Mouse (Mus musculus): ENCODE data around the gene Col16a1. TPM values are rescaled to one million over a fixed set of nuclear protein-coding genes. Genes with fewer than 3 reads are reported as not detected.

Gene Col16a1
- polyA plus RNA-seq (2016; fragmentation: Nextera tagmentation; extraction: Ambion mirVana): 7.2 and 8.7 TPM in 2 replicates

- H3K36me3 ChIP-seq: no peaks in the 10 kb centered on the region
- H3K9me3 ChIP-seq: no peaks in the 10 kb centered on the region
- H3K4me1 ChIP-seq (replicated peaks): peaks cover 71% of the 10 kb centered on the region
- H3K27ac ChIP-seq: peak within 1 kb of the TSS; percentile 90
- H3K4me3 ChIP-seq: peak within 1 kb of the TSS; percentile 58
- DNase-seq (ENCODE audit: low spot score): peak; percentile 84
- peaks cover 50% of the 10 kb centered on the region for H3K27me3 ChIP-seq (ENCODE audit: insufficient read depth, poor library complexity, severe bottlenecking)
- WGBS: 2% methylated on average over 46 of the region's 46 CpGs
Measured at GRCm38 (mm10) chr4:130047331-130048202, at the start of gene Col16a1. Gene Col16a1, plus strand, starts transcription at chr4:130047840.

- no peak overlapping the region for H3K27ac ChIP-seq
- no peak for DNase-seq (ENCODE audit: low spot score)
- H3K9me3 ChIP-seq: no peaks in the 10 kb centered on the region
- peaks cover 43% of the 10 kb centered on the region for H3K27me3 ChIP-seq (ENCODE audit: insufficient read depth, poor library complexity, severe bottlenecking)
- H3K4me3 ChIP-seq: no peak overlapping the region
- peaks cover 5% of the 10 kb centered on the region for H3K36me3 ChIP-seq
- peaks cover 45% of the 10 kb centered on the region for H3K4me1 ChIP-seq (replicated peaks)
- WGBS: 65% methylated on average over 11 of the region's 11 CpGs
Measured at GRCm38 (mm10) chr4:129998124-129998523, 49.5 kb upstream of the Col16a1 start.

GRCm38 (mm10) chr4:130001710-130002109 lies 45.9 kb upstream of the Col16a1 start:
- no peak for DNase-seq (ENCODE audit: low spot score)
- H3K27ac ChIP-seq: peak overlapping the region; percentile 50; the same call in 1 of the 2 replicates

GRCm38 (mm10) chr4:130002157-130002556 lies 45.5 kb upstream of the Col16a1 start:
- WGBS: 82% methylated on average over 10 of the region's 10 CpGs
- Histone ChIP-seq H3K9me3 (no peaks in the 10 kb centered on the region), H3K4me3 (no peak overlapping the region), H3K27ac (peak overlapping the region; percentile 50; the same call in 1 of the 2 replicates), H3K27me3 (ENCODE audit: insufficient read depth, poor library complexity, severe bottlenecking) (peaks cover 37% of the 10 kb centered on the region), H3K4me1 (replicated peaks) (peaks cover 47% of the 10 kb centered on the region), H3K36me3 (no peaks in the 10 kb centered on the region)
- DNase-seq (ENCODE audit: low spot score): no peak

More at GRCm38 (mm10) chr4:130001710-130002109, 45.9 kb upstream of the Col16a1 start:
- Histone ChIP-seq H3K9me3 (no peaks in the 10 kb centered on the region), H3K36me3 (no peaks in the 10 kb centered on the region), H3K27me3 (ENCODE audit: insufficient read depth, poor library complexity, severe bottlenecking) (peaks cover 33% of the 10 kb centered on the region), H3K4me1 (replicated peaks) (peaks cover 43% of the 10 kb centered on the region), H3K4me3 (no peak overlapping the region)
- 52% methylated on average over 5 of the region's 5 CpGs for WGBS

DNA sequence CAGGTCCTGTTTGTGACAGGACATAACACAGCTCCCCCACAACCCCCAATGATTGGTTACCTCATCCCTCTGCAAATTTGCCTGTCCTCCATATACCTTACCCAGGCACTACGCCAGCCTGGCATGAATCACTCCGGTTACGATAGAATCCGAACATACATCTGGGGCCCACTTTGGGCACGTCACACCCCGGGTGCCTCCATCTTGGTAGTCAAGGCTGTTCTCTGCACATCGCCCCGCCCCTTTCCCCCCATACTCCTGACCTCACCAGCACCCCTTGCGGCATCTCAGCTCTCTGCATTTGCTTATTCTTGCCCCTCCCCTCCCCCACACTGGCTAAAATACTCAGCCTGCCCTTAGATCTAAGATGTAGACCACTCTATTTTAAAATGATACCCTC lies 42.0 kb upstream of the Col16a1 start:
- Histone ChIP-seq H3K4me1 (replicated peaks) (peaks cover 46% of the 10 kb centered on the region), H3K27me3 (ENCODE audit: insufficient read depth, poor library complexity, severe bottlenecking) (peaks cover 51% of the 10 kb centered on the region), H3K36me3 (peaks cover 11% of the 10 kb centered on the region; the same call in 1 of the 2 replicates), H3K9me3 (no peaks in the 10 kb centered on the region), H3K27ac (no peak overlapping the region; the same call in 1 of the 2 replicates), H3K4me3 (no peak overlapping the region)
- DNase-seq (ENCODE audit: low spot score): no peak
- 54% methylated on average over 9 of the region's 9 CpGs for WGBS

DNA sequence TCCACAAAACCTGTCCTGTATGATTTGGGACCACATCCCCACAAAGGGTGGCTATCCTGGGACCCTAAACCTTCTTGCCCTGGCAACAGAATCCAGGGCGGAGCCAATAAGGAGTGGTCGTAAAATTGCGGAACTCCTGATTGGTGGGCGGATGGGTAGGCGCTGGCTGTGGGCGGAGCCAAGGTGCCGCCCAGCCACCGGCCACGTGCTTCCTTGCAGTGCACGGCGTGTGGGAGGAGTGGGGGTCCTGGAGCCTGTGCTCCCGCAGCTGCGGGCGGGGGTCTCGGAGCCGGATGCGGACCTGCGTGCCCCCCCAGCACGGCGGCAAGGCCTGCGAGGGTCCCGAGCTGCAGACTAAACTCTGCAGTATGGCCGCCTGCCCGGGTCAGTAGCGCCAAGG lies 41.1 kb upstream of the Col16a1 start:
- Histone ChIP-seq H3K4me3 (peak overlapping the region; percentile 47), H3K27ac (peak overlapping the region; percentile 46; the same call in 1 of the 2 replicates), H3K9me3 (no peaks in the 10 kb centered on the region), H3K4me1 (replicated peaks) (peaks cover 40% of the 10 kb centered on the region), H3K36me3 (peaks cover 15% of the 10 kb centered on the region), H3K27me3 (ENCODE audit: insufficient read depth, poor library complexity, severe bottlenecking) (peaks cover 51% of the 10 kb centered on the region)
- DNase-seq (ENCODE audit: low spot score): peak; percentile 49
- 13% methylated on average over 25 of the region's 25 CpGs for WGBS

DNA sequence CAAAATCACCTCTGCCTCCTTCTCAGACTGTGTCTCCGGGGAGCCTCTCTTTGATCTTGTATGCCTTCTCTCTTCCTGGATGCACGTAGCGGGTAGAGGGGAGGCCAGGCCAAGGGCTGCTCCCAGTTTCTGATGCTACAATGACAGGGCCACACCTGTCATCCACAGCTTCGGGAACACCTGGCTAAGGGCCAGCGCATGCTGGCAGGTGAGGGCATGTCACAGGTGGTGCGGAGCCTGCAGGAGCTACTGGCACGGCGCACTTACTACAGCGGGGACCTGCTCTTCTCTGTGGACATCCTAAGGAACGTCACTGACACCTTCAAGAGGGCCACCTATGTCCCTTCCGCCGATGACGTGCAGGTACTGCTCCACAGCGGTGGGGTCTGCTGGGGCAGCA lies 38.6 kb upstream of the Col16a1 start:
- Histone ChIP-seq H3K4me3 (no peak overlapping the region), H3K27ac (no peak overlapping the region), H3K27me3 (ENCODE audit: insufficient read depth, poor library complexity, severe bottlenecking) (peaks cover 65% of the 10 kb centered on the region), H3K9me3 (no peaks in the 10 kb centered on the region), H3K4me1 (replicated peaks) (peaks cover 41% of the 10 kb centered on the region), H3K36me3 (peaks cover 23% of the 10 kb centered on the region)
- 80% methylated on average over 14 of the region's 14 CpGs for WGBS
- DNase-seq (ENCODE audit: low spot score): no peak

DNA sequence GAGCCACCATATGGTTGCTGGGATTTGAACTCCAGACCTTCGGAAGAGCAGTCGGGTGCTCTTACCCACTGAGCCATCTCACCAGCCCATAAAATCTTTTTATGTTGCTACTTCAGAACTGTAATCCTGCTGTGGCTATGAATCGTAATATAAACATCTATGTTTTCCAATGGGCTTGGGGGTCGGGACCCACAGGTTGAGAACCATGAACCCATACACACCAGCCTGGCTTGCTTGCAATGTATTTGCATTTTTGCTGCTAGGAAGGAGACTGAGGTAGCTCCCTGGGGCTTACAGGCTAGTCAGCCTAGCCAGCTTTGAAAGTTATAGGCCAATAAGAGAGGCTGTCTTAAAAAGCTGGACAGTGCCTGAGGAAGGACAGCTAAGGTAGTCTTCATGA lies 36.9 kb upstream of the Col16a1 start:
- Histone ChIP-seq H3K36me3 (peaks cover 23% of the 10 kb centered on the region), H3K4me1 (replicated peaks) (peaks cover 54% of the 10 kb centered on the region), H3K27me3 (ENCODE audit: insufficient read depth, poor library complexity, severe bottlenecking) (peaks cover 68% of the 10 kb centered on the region), H3K9me3 (no peaks in the 10 kb centered on the region), H3K27ac (no peak overlapping the region), H3K4me3 (no peak overlapping the region)
- WGBS: 88% methylated on average over 4 of the region's 4 CpGs
- DNase-seq (ENCODE audit: low spot score): no peak

DNA sequence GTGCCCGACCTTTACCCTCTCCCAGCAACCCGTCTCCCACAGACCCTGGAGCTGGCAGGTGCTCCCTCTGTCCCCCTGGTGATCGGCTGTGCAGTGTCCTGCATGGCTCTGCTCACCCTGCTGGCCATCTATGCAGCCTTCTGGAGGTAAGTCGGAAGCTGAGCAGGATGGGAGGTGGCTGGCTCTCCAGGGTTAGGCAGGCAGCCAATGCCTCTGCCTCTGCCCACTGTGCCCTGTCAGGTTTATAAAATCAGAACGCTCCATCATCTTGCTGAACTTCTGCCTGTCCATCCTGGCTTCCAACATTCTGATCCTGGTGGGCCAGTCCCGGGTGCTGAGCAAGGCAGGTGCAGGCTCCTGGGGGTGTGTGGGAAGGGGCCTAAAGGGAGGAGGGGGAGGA lies 35.4 kb upstream of the Col16a1 start:
- Histone ChIP-seq H3K27me3 (ENCODE audit: insufficient read depth, poor library complexity, severe bottlenecking) (peaks cover 70% of the 10 kb centered on the region), H3K4me1 (replicated peaks) (peaks cover 54% of the 10 kb centered on the region), H3K4me3 (no peak overlapping the region), H3K9me3 (no peaks in the 10 kb centered on the region), H3K27ac (no peak overlapping the region), H3K36me3 (peaks cover 23% of the 10 kb centered on the region)
- no peak for DNase-seq (ENCODE audit: low spot score)
- WGBS: 79% methylated on average over 6 of the region's 6 CpGs

- DNase-seq (ENCODE audit: low spot score): no peak
- Histone ChIP-seq H3K4me1 (replicated peaks) (peaks cover 49% of the 10 kb centered on the region), H3K27me3 (ENCODE audit: insufficient read depth, poor library complexity, severe bottlenecking) (peaks cover 63% of the 10 kb centered on the region), H3K27ac (0 out of 2 replicates have a peak overlapping the region, but pooled peaks have one; percentile 12), H3K4me3 (no peak overlapping the region), H3K9me3 (no peaks in the 10 kb centered on the region), H3K36me3 (peaks cover 23% of the 10 kb centered on the region)
- WGBS: 67% methylated on average over 10 of the region's 10 CpGs
Measured at GRCm38 (mm10) chr4:130013111-130013510, 34.5 kb upstream of the Col16a1 start.

GRCm38 (mm10) chr4:130016010-130016409 lies 31.6 kb upstream of the Col16a1 start:
- Histone ChIP-seq H3K4me3 (no peak overlapping the region), H3K27ac (no peak overlapping the region), H3K9me3 (no peaks in the 10 kb centered on the region), H3K4me1 (replicated peaks) (peaks cover 40% of the 10 kb centered on the region), H3K27me3 (ENCODE audit: insufficient read depth, poor library complexity, severe bottlenecking) (peaks cover 46% of the 10 kb centered on the region), H3K36me3 (peaks cover 12% of the 10 kb centered on the region)
- no peak for DNase-seq (ENCODE audit: low spot score)
- 60% methylated on average over 4 of the region's 4 CpGs for WGBS

DNA sequence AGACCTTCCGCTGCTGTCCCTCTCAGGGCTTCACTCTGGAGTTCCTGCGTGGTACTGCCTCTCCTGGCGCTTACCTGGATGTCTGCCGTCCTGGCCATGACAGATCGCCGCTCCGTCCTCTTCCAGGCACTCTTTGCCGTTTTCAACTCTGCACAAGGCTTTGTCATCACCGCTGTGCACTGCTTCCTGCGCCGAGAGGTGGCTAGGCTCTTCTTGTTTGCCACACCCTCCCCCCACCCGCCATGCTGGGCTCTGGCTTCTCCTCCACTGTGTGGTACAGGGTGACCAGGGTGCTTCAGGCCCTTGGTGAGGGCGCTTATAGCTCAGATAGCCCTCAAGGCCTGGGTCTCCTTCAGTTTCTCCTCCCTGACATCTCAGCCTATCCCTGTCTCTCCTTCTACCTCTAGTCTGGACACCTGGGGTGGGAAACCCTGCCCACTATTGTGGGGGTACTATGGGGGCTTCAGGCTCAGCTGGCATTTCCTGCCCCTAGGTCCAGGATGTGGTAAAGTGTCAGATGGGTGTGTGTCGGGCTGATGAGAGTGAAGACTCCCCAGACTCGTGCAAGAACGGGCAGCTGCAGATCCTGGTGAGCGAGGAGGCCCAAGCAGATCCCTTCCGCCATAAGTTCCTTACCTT lies 30.5 kb upstream of the Col16a1 start:
- H3K9me3 ChIP-seq: no peaks in the 10 kb centered on the region

DNA sequence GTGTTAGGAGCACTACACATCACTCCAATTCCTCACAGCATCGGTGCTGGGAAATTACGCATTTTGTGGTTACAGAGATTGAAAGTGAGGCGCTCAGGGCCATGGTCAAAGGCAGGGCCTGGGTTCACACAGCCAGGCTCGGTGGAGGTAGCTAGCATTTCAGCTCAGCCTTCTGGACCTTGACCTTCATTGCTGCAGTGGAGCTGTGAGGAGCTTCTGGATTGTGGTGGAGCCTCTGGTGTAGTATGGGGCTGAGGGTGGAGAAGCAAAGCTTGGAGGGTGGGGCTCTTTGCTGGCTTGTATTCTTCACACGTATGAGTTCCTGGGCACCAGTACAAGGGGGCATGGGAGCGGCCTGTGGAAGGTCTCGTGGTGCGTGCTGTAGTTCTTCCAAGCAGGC lies 24.7 kb upstream of the Col16a1 start:
- 84% methylated on average over 8 of the region's 8 CpGs for WGBS
- Histone ChIP-seq H3K9me3 (no peaks in the 10 kb centered on the region), H3K27ac (no peak overlapping the region), H3K36me3 (no peaks in the 10 kb centered on the region), H3K4me1 (replicated peaks) (peaks cover 20% of the 10 kb centered on the region), H3K27me3 (ENCODE audit: insufficient read depth, poor library complexity, severe bottlenecking) (peaks cover 5% of the 10 kb centered on the region; the same call in 1 of the 2 replicates), H3K4me3 (no peak overlapping the region)
- DNase-seq (ENCODE audit: low spot score): no peak

More for the DNA sequence above, 30.5 kb upstream of the Col16a1 start:
- no peak overlapping the region for H3K27ac ChIP-seq
- H3K4me1 ChIP-seq (replicated peaks): peaks cover 47% of the 10 kb centered on the region
- H3K36me3 ChIP-seq: peaks cover 2% of the 10 kb centered on the region
- 70% methylated on average over 18 of the region's 18 CpGs for WGBS
- no peak for DNase-seq (ENCODE audit: low spot score)
- peaks cover 41% of the 10 kb centered on the region for H3K27me3 ChIP-seq (ENCODE audit: insufficient read depth, poor library complexity, severe bottlenecking)
- no peak overlapping the region for H3K4me3 ChIP-seq
